Mouse (Mus musculus) heart, adult 8-10 months (tissue): ENCODE results near the gene Aanat. TPM values are rescaled to one million over a fixed set of nuclear protein-coding genes. Genes with fewer than 3 reads are reported as not detected.
"Not testable (repeated sequence)": the region's sequence is repeated elsewhere in the genome, so short reads cannot be mapped to it uniquely, and the experiment has no call there.

Experiments used
- DNase-seq: peaks from one replicate; pipeline ENCODE4 v3.0.0; 2022; ENCODE audit warnings: low spot score
- total RNA-seq, 4 experiments: library from RNA; stranded (reverse); gene quantifications; 2 replicates each; pipeline ENCODE4 v1.2.4; 2022

Gene Aanat
- total RNA-seq, 4 experiments from 2014 or later: not detected

GRCm38 (mm10) chr11:116611168-116611567 lies 24.9 kb downstream of the Aanat start:
- not testable (repeated sequence) for DNase-seq

GRCm38 (mm10) chr11:116611883-116612282 lies 25.7 kb downstream of the Aanat start:
- no peak for DNase-seq

- DNase-seq: no peak
Measured at GRCm38 (mm10) chr11:116612554-116612953, 26.3 kb downstream of the Aanat start.

GRCm38 (mm10) chr11:116613234-116613633 lies 27.0 kb downstream of the Aanat start:
- no peak for DNase-seq

- DNase-seq: peak; percentile 75
Measured at GRCm38 (mm10) chr11:116615735-116616437, 29.7 kb downstream of the Aanat start.

DNA sequence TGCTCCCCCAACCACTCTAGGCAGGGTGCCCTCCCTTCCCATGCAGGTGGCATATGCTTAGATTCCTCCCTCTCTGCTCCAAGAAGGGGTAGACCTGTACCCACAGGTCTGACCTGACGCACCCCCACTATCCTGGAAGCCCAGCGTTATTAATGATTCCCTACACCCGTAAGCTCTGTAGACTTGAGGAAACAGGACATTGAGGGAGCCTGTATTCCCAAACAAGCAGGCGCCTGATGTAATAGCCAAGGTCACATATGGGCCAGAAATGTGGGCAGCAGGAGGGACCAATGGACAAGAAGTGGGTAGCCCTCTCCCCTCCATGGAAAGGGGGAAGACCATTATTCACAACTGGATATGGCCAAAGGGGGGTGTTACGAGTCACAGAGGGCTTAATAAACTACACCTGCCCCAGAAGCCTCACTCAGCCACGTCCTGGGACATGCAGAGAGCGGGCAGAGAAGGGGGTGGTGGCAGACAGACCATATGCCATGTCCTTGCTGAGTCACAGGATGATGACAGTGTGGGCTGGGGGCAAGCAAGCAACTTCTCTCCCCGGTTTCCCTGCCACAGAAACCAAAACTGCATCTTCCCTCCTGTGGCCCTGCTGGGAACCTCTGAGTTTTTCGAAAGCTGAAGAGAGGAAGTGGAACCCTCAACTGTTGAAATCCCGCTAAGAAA lies 30.3 kb downstream of the Aanat start:
- DNase-seq: no peak

DNA sequence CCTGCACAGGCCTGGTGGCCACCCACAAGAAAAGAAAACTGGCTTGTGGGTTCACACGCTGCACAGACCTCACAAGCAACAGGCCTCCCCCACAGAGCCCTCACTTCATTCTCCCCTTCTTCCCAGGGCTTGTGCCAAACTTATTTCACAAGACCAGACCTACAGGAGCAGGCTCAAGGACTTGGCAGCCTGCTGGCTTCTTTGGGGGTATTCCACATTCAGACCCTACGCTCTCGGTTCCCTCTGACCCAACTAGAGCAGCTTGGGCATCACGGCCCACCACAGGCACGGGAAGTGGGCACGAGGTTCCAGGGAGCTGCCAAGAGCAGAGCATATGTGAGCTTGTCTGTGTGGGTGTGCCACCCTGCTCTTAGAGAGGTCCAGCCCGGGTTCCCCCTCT lies 31.4 kb downstream of the Aanat start:
- no peak for DNase-seq

DNA sequence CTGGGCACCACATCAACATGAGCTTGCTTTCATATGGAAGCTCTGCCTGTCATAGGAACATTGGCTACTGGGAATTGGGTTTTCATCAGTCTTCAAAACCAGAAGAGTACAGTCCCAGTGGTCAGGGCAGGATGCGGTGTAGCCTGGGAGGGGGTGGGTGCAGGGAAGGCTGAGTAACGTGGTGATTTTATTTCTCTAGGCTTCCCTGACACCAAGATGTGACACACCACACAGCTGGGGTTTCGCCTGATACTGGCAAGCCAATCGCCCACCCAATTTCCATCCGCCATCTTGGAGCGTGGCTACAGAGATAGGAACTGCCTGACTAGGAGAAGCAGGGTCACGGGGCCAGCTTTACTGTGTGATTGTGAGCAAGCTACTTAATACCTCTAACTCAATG lies 32.4 kb downstream of the Aanat start:
- DNase-seq: no peak

- DNase-seq: no peak
Measured at GRCm38 (mm10) chr11:116619156-116619555, 32.9 kb downstream of the Aanat start.

DNA sequence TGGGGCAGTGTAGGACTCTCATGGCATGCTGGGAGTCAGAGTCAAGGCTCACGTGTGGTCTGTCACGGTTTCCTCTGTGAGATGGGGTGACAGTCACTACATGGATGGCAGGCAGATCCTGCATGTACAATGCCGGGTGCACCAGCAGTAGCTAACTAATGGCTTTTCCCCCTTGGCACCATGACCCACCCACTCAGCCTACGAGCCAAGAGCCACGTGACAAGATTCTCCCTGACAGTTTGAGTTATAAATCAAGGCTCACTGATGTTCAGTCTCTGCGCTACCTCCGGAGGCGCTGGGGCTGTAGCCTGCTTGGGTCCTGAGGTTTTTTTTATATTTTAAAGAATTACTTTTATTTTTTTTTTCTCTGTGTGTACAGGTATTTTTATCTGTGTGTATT lies 33.3 kb downstream of the Aanat start:
- no peak for DNase-seq

GRCm38 (mm10) chr11:116620073-116620472 lies 33.8 kb downstream of the Aanat start:
- DNase-seq: no peak

- DNase-seq: no peak
Measured at GRCm38 (mm10) chr11:116620559-116621253, 34.5 kb downstream of the Aanat start.

GRCm38 (mm10) chr11:116621258-116621704 lies 35.0 kb downstream of the Aanat start:
- DNase-seq: peak; percentile 91

DNA sequence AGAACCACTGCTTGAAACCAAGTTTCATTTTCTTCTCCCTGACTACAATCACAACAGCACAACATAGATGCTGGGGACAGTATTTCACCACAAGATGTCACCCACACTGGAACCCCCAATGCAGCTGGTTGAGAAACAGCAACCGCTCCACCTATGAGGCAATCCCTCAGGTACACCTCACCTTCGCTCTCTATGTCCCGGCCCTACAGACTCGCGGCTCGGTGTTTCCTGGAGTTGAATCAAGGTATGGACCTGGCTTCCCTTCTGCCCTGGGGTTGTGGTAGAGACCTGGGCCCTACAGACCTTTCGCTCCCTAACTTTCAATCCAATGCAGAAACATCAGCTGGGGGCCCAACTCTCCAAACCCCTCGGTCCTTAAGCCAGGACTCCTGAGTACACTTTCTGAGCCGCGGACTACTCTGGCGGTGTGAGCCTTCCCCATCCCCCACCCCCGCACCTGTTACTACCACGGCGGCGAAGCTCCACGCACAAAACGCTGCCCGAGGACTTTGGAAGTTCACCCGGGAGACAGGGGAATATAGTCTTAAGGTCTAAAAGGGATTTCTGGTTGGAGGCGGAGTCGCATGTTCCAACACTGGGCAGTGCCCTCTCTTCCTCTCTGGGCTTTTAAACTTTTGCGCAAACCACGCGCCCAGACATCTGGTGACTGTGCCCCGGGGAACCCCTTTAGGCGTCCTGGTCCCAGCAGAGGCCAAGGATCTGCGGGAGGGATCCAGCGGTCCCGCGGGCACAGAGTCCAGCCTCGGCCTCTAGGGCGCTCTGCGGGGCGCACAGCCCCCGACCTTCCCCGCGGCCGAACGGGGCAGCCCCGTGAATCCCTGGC lies 37.3 kb downstream of the Aanat start:
- DNase-seq: no peak

DNA sequence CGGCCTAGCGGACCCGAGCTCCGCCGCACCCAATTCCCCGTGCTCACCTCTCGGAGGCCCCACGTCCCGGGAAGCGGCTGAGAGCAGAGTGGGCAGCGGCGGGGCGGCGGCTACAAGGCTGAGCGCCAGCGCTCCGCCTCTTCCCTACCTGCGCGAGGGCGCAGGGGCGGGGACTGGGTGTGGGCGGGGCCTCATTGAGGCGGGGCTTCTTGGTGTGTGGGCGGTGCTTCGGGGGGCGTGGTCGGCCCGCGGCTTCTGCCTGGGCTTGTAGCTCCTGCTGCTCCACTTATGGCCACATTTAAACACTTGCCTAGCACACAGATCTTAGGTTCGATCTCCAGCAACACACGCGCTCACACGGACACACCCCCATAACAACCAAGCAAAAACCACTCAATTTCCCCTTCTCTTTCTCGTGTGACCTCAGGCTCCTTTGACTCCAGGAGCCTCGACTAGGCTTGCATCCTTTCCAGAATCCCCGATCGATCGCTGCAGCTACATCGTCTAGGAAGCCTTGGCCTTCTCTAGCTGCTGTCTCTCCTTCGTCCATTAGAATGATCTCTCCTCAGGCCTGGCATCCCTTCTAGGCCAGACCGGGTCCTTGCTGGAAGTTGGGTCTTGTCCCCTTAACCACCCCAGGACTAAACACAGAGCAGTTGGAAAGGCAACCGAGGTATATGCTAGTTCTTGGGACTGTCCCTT lies 38.0 kb downstream of the Aanat start:
- DNase-seq: peak; percentile 87

- DNase-seq: no peak
Measured at GRCm38 (mm10) chr11:116625081-116626000, 39.1 kb downstream of the Aanat start.

GRCm38 (mm10) chr11:116626299-116627071 lies 40.3 kb downstream of the Aanat start, which contains the start of gene Rhbdf2:
Rhbdf2 (minus strand) TSS chr11:116627019.
- no peak for DNase-seq

GRCm38 (mm10) chr11:116627072-116628020 lies 41.1 kb downstream of the Aanat start:
- no peak for DNase-seq
